Mouse (Mus musculus): ENCODE data around the gene Dennd6b. TPM values are rescaled to one million over a fixed set of nuclear protein-coding genes. Genes with fewer than 3 reads are reported as not detected.

Gene Dennd6b
- total and polyA plus RNA-seq, 2 experiments from 2014 or later = 60.1 to 79.9 TPM

- peak overlapping the region; percentile 74 for H3K4me3 ChIP-seq (ENCODE audit: low read length)
- TF ChIP-seq CTCF (IDR thresholded peaks at IDR 0.05; ENCODE audit: low read depth) = no peak
- peak overlapping the region; percentile 76 for H3K9ac ChIP-seq (replicated peaks; ENCODE audit: low read length)
- peak overlapping the region; percentile 72 for H3K27ac ChIP-seq
- H3K27me3 ChIP-seq (ENCODE audit: insufficient read depth, low read length) = no peaks in the 10 kb centered on the region
- 4% methylated on average over 25 of the region's 25 CpGs for WGBS
- H3K36me3 ChIP-seq (ENCODE audit: insufficient read depth, low read length) = peaks cover 4% of the 10 kb centered on the region; the same call in 1 of the 2 replicates
- peaks cover 20% of the 10 kb centered on the region for H3K4me1 ChIP-seq (ENCODE audit: insufficient read depth, low read length)
- DNase-seq (ENCODE audit: low spot score) = no peak
- 0 out of 2 replicates have a peak, but pooled peaks have one; percentile 11 for ATAC-seq
- peak overlapping the region; percentile 81 for H3K4me2 ChIP-seq (ENCODE audit: low read depth, low read length)
- H3K9me3 ChIP-seq (ENCODE audit: low read length) = no peaks in the 10 kb centered on the region
Observed at GRCm38 (mm10) chr15:89148496-89149270, 47.6 kb downstream of the Dennd6b start.

GRCm38 (mm10) chr15:89147895-89148294 lies 48.4 kb downstream of the Dennd6b start:
- ATAC-seq (no peak), DNase-seq (ENCODE audit: low spot score) (no peak)
- Histone ChIP-seq H3K4me2 (ENCODE audit: low read depth, low read length) (peak overlapping the region; percentile 81), H3K27ac (no peak overlapping the region), H3K4me1 (ENCODE audit: insufficient read depth, low read length) (peaks cover 20% of the 10 kb centered on the region), H3K27me3 (ENCODE audit: insufficient read depth, low read length) (no peaks in the 10 kb centered on the region), H3K36me3 (ENCODE audit: insufficient read depth, low read length) (no peaks in the 10 kb centered on the region), H3K9me3 (ENCODE audit: low read length) (no peaks in the 10 kb centered on the region), H3K9ac (replicated peaks; ENCODE audit: low read length) (no peak overlapping the region), H3K4me3 (ENCODE audit: low read length) (peak overlapping the region; percentile 74)
- no peak for TF ChIP-seq CTCF (IDR thresholded peaks at IDR 0.05; ENCODE audit: low read depth)
- WGBS = 39% methylated on average over 4 of the region's 4 CpGs

DNA sequence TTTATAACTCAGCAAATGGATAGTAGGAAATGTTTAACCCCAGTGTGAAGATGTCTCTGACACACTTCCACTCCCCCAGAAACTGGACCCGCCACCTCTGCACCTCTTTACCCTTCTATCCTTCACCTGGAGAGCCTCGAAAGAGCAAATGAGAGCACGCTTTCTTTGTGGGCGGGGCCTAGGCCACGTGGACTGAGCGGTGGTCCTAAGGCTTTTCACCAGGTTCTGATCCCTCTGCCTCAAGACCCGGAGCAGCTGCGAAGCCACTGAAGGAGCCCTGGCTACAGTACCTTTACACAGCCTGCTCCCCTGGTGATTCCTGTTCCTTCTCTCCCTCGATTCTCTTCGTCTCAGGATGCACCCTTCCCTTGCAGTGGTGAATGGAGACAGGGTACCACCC lies 48.8 kb downstream of the Dennd6b start:
- peak overlapping the region; percentile 37 for H3K4me3 ChIP-seq (ENCODE audit: low read length)
- H3K36me3 ChIP-seq (ENCODE audit: insufficient read depth, low read length) = no peaks in the 10 kb centered on the region
- H3K9me3 ChIP-seq (ENCODE audit: low read length) = no peaks in the 10 kb centered on the region
- no peak overlapping the region for H3K27ac ChIP-seq
- no peaks in the 10 kb centered on the region for H3K27me3 ChIP-seq (ENCODE audit: insufficient read depth, low read length)
- H3K4me1 ChIP-seq (ENCODE audit: insufficient read depth, low read length) = peaks cover 20% of the 10 kb centered on the region
- DNase-seq (ENCODE audit: low spot score) (no peak), ATAC-seq (no peak)
- peak overlapping the region; percentile 81 for H3K4me2 ChIP-seq (ENCODE audit: low read depth, low read length)
- no peak for TF ChIP-seq CTCF (IDR thresholded peaks at IDR 0.05; ENCODE audit: low read depth)
- peak overlapping the region; percentile 50; the same call in 1 of the 2 replicates for H3K9ac ChIP-seq (replicated peaks; ENCODE audit: low read length)
- 21% methylated on average over 10 of the region's 10 CpGs for WGBS

- 6% methylated on average over 15 of the region's 16 CpGs for WGBS
- Histone ChIP-seq H3K27ac (peak overlapping the region; percentile 60; the same call in 1 of the 2 replicates), H3K4me2 (ENCODE audit: low read depth, low read length) (peak overlapping the region; percentile 81), H3K4me3 (ENCODE audit: low read length) (peak overlapping the region; percentile 37), H3K9ac (replicated peaks; ENCODE audit: low read length) (peak overlapping the region; percentile 50), H3K9me3 (ENCODE audit: low read length) (no peaks in the 10 kb centered on the region), H3K36me3 (ENCODE audit: insufficient read depth, low read length) (no peaks in the 10 kb centered on the region), H3K27me3 (ENCODE audit: insufficient read depth, low read length) (no peaks in the 10 kb centered on the region), H3K4me1 (ENCODE audit: insufficient read depth, low read length) (peaks cover 20% of the 10 kb centered on the region)
- TF ChIP-seq CTCF (IDR thresholded peaks at IDR 0.05; ENCODE audit: low read depth) = no peak
- DNase-seq (ENCODE audit: low spot score) (peak; percentile 54), ATAC-seq (no peak)
Observed at GRCm38 (mm10) chr15:89147024-89147423, 49.3 kb downstream of the Dennd6b start.

DNA sequence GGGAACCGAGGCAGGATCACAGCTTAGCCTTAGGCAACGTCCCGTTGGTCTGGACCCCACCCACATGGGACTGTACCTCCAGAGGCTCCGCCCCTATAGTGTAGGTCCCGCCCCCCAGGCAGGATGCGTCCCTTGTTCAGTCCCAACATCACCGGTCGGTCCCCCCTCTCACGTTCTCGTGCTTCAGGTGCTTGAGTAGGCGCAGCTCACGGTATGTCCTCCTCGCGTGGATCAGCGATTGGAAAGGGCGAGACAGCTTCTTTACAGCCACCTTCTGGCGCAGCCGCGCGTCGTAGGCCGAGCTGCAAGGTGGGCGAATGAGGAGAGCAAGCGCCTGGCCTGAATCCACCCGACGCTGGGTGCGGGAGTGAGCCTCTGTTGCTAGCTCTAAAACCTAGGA lies 49.8 kb downstream of the Dennd6b start:
- Histone ChIP-seq H3K4me1 (ENCODE audit: insufficient read depth, low read length) (peaks cover 20% of the 10 kb centered on the region), H3K27ac (peak overlapping the region; percentile 60; the same call in 1 of the 2 replicates), H3K4me2 (ENCODE audit: low read depth, low read length) (peak overlapping the region; percentile 81), H3K27me3 (ENCODE audit: insufficient read depth, low read length) (no peaks in the 10 kb centered on the region), H3K4me3 (ENCODE audit: low read length) (peak overlapping the region; percentile 37), H3K9me3 (ENCODE audit: low read length) (no peaks in the 10 kb centered on the region), H3K9ac (replicated peaks; ENCODE audit: low read length) (peak overlapping the region; percentile 50), H3K36me3 (ENCODE audit: insufficient read depth, low read length) (no peaks in the 10 kb centered on the region)
- TF ChIP-seq CTCF (IDR thresholded peaks at IDR 0.05; ENCODE audit: low read depth) = 0 out of 2 replicates have a peak, but pooled peaks have one; percentile 20
- WGBS = 4% methylated on average over 27 of the region's 27 CpGs
- DNase-seq (ENCODE audit: low spot score) (peak; percentile 63), ATAC-seq (peak; percentile 42; the same call in 1 of the 2 replicates)

- H3K9ac ChIP-seq (replicated peaks; ENCODE audit: low read length) = no peak overlapping the region
- no peak overlapping the region for H3K27ac ChIP-seq
- no peaks in the 10 kb centered on the region for H3K9me3 ChIP-seq (ENCODE audit: low read length)
- DNase-seq (ENCODE audit: low spot score) (no peak), ATAC-seq (no peak)
- 81% methylated on average over 24 of the region's 24 CpGs for WGBS
- peak overlapping the region; percentile 37 for H3K4me3 ChIP-seq (ENCODE audit: low read length)
- no peaks in the 10 kb centered on the region for H3K36me3 ChIP-seq (ENCODE audit: insufficient read depth, low read length)
- H3K4me1 ChIP-seq (ENCODE audit: insufficient read depth, low read length) = peaks cover 20% of the 10 kb centered on the region
- no peak for TF ChIP-seq CTCF (IDR thresholded peaks at IDR 0.05; ENCODE audit: low read depth)
- H3K27me3 ChIP-seq (ENCODE audit: insufficient read depth, low read length) = no peaks in the 10 kb centered on the region
- H3K4me2 ChIP-seq (ENCODE audit: low read depth, low read length) = peak overlapping the region; percentile 81
Observed at GRCm38 (mm10) chr15:89145813-89146350, 50.4 kb downstream of the Dennd6b start.
